Mouse (Mus musculus) frontal cortex, postnatal 36 days (tissue): ENCODE measurements around the gene Ostc.

Experiments used
- DNase-seq, 2 experiments: peaks; one replicate each; pipeline ENCODE4 v3.0.0; 2022; ENCODE audit warnings: low spot score in 2 of 2

The Ostc gene

DNA sequence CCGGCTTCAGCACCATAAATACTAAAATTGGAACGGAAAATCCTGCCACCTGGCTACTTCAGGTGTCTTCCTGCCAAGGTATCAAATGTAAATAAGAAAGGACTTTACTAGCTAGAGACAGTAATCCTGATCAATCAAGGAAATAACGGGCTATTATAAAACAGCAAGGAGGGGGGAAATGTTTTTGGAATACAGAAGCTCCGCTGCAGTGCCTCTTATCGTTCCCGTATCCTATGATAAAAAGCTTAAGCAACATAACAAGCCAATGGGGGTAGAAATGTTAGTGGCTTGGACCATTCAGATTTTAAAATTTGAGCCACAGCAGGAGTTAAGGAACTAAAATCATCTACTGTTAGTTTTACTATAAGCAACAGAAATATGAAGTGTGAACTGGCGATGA lies 859 bp upstream of the Ostc start:
- DNase-seq = no peak

DNA sequence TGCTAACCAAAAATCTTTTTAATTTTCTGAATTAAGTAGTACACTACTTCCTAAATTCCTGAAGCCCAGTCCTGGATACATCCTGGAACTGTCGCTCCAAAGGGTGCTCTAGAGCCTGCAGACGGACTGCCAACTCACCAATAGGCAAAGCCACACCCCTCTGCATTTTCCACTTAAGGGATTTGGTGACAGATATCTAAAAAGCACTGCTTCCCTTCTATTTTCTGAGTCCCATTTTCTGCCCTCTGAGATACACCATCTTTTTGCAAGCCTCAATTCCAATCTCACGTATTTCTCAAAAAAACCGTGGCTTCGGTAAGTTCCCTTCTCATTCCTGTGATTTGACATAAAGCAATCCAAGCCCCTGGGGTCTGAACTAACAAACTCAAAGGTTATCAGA lies 715 bp downstream of the Ostc start:
- DNase-seq = no peak

DNA sequence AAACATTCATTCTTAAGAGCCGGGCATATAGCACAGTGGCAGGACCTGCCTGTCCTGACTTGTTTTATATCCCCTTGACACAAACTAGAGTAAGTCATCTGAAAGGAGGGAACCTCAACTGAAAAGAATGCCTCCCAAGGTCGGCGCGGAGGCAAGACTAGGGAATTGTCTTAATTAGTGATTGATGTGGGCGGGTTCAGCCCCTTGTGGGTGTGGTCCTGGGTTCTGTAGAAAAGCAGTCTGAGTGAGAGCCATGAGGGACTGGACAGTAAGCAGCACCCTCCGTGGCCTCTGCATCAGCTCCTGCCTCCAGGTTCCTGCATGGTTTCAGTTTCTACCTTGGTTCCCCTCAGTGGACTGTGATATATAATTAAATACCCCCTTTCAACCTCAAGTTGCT lies 7.0 kb downstream of the Ostc start:
- no peak for DNase-seq

DNA sequence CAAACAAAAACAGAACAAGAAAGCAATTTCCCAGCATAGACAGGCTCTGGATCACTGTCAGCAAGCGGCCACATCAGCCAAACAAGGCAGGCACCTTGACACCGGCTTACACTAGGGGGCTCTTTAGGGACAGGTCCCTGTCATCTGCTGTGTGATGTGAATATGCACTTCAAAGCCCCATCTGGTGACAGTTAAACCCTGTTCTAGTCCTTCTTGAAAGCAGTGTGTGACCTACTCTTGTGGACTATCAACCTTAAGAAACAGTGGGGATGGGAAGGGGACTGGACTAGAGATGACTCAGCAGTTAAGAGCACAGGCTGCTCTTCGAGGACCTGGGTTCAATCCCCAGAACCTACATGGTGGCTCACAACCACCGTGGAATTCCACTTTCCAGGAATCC lies 11.6 kb downstream of the Ostc start:
- no peak for DNase-seq

- DNase-seq = no peak
Observed at GRCm38 (mm10) chr3:130694705-130695104, 14.5 kb downstream of the Ostc start.

DNA sequence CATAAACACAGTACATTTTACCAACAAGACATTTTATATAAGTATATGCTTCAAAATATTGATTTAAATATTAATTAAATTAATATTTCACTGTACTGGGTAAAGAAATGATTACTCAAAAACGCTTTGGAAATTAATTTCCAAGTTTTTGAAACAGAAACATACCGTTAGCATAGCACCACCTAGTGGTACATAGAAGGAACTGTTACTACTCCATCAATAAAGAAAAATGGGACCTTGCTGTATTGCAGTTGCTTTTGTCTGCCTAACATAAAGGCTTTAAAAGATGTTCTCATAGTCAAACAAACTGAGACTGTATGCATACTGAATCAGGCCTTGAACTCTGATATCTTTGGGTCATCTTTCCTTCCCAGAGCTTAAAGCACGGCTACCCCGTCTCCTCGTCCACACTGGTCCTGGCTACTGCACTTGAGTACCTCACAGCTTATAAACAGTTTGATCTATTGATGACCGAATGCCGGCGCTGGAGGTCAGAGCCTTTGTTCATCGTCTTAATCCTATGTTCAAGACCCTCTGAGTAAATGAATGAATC lies 15.1 kb downstream of the Ostc start:
- DNase-seq = no peak

GRCm38 (mm10) chr3:130691596-130692170 lies 17.6 kb downstream of the Ostc start:
- DNase-seq = no peak

GRCm38 (mm10) chr3:130690834-130691595 lies 18.2 kb downstream of the Ostc start:
- DNase-seq = no peak

GRCm38 (mm10) chr3:130689630-130690029 lies 19.6 kb downstream of the Ostc start:
- peak; percentile 79 to 91 for DNase-seq

- DNase-seq = no peak
Observed at GRCm38 (mm10) chr3:130687051-130687450, 22.2 kb downstream of the Ostc start.

DNA sequence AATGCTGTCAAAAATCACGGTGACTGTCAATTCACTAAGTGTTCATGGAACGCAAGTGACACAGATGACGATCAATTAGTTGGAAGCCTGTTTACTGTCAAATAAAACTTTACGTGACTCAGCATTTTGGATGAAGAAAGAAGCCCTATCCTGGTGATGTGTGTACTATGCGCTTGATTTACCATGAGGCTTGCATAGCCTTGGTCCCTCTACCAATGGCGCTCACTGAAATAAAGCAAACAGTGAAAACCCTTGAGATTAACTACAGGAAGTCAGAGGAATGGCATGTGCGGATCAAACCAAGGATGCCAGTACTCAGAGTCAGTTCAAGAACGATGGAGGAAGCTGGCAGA lies 24.3 kb downstream of the Ostc start:
- no peak for DNase-seq

GRCm38 (mm10) chr3:130684276-130685013 lies 24.8 kb downstream of the Ostc start:
- no peak for DNase-seq

DNA sequence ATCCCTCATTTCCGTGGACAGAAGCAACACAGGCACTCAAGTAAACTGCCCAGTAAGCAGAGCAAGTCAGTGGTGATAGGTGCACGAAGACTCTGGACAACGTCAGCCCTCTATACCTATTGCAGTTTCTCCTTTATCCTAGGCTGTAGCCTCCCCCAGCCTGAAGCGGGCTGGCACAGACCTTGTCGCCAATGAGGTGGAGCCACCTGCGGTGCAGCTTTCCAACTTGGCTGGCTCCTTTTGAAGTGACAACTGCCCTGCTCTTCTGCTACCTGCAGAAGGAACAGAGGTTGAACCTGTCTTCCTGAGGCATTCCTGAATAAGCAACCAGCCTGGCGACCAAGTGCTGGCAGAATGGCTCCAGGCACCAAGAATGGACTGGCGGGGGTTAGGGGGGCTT lies 25.4 kb downstream of the Ostc start:
- no peak for DNase-seq

- DNase-seq = no peak
Observed at GRCm38 (mm10) chr3:130682183-130682582, 27.1 kb downstream of the Ostc start.

GRCm38 (mm10) chr3:130681226-130681625 lies 28.0 kb downstream of the Ostc start:
- DNase-seq = no peak

GRCm38 (mm10) chr3:130677671-130678460 lies 31.4 kb downstream of the Ostc start:
- no peak for DNase-seq

GRCm38 (mm10) chr3:130671291-130671690 lies 38.0 kb downstream of the Ostc start:
- no peak for DNase-seq

GRCm38 (mm10) chr3:130662496-130662895 lies 46.7 kb downstream of the Ostc start:
- DNase-seq = no peak

DNA sequence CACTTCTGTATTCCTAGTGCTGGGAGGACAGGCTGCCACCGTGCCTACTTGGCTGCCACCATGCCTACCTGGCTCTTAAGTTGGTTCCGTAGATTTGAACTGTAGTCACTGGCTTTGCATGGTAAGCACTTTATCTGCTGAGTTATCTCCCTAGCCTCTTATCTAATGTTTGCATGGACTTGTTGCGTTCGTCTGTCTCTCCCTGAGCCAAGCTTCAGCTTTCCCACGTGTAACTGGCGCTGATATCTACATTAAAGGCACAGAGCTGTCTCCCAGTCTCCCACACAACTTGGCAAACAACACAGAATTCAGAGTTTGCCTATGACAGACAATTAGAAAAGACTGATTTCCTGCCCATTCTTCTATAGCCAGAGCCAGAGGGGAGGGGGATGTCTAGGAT lies 48.6 kb downstream of the Ostc start:
- DNase-seq = no peak

GRCm38 (mm10) chr3:130649569-130649968 lies 59.7 kb downstream of the Ostc start:
- no peak for DNase-seq

DNA sequence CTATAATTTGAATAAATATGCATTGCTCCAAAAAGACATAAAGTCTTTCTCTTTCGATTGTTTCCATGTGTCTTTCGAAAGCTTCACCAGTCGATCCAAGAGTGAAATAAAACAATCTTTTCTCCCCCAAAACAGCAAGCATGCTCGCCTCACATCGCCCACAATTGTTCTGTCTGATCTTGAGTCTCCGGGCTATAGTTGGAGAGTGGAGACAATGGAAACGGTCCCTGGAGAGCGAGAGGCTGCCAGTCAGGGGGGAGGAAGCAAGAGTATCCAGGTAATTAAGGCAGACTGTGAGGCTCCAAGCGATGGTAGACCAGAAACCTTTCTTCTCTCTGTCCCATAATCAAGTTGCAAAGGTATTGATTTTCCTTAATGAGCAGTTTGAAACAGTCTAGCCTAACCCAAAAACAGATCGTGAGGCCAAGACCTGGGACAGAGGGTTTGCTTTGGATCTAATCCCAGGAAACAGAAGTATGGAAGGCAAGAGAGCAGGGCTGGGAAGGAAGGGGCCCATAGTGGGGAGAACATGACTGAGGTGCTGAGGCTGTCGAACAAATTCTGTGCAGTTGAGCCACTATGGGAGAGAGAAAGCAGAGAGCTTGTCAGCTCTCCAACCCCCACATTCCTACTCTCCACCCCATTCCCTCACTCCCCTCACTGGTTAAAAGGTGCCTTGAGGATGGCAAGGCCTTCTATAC lies 63.0 kb downstream of the Ostc start:
- no peak for DNase-seq
